Mouse (Mus musculus): ENCODE data around the gene Ssbp3.

- TF ChIP-seq CTCF (conservative IDR thresholded peaks at IDR 0.05; ENCODE audit: low read length) (no peak), NANOG (IDR thresholded peaks at IDR 0.05; ENCODE audit: borderline replicate concordance, low read length) (no peak)
These were observed 28.2 kb downstream of the Ssbp3 start for GRCm38 (mm10) chr4:106938506-106939222.

Data from E14TG2a.4 (cell line).